Mouse (Mus musculus) induced T-regulatory cell, adult 2 months (primary cell): ENCODE measurements at regions not wholly inside any gene's neighbourhood (a gene's known extent, or its start where the extent isn't known, plus 50 kb on each side); places are given as distances from the start of the nearest gene placed in this dataset.
A peak's percentile ranks its signal among the peaks of the same experiment; 100 is the strongest.

Source experiments
- DNase-seq: peaks from one replicate; pipeline ENCODE4 v3.0.0-alpha.2; 2012; ENCODE audit warnings: low read depth

DNA sequence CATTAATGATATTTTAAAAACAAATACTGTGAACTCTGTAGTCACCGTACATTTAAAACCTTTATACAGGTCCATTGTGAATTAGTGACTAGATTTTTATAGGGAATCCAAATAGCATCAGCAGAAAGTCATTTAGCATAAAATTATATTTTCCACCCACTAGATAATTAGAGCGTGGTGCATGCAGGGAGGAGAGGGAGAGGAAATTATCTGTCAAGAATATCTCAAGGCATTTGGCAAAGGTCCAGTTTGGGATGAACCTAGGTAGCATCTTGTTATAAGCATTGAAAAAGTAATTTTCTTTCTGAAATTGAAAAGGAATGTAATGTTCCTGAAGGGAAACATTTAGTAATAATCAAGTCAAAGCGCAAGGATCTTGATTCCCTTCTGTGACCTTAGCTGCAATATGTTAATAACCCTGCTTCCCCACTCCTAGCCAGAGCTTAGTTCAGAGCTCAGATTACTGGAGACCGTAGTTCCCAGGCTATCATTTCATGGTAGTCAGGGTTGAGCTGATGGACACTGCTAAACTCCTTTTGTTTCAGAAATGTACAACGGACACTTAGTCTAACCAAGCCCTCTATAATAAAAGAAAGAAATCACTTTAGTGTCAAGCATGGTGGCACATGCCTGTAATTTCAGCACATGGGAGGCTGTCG, 200.8 kb upstream of the Slc39a10 start:
- no peak for DNase-seq

DNA sequence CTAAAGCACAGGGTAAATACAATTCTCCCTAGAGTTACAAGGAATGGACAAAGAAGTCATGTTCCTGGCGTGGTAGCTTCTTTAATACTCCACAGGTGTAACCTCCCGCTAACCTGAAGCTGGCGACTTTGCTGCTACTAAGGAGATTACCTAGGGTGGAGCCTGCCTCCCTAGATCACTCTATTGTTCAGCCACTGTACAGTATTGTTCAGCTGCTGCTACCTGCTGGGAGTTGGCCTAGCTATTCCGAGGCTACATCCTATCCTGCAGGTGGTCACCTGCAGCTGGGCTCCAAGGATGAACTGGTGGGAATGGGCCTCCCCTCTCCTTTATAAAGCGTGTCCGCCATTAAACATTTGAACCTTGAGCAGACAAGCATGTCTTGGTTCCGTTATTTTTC, 183.8 kb upstream of the Slc39a10 start:
- DNase-seq = no peak

DNA sequence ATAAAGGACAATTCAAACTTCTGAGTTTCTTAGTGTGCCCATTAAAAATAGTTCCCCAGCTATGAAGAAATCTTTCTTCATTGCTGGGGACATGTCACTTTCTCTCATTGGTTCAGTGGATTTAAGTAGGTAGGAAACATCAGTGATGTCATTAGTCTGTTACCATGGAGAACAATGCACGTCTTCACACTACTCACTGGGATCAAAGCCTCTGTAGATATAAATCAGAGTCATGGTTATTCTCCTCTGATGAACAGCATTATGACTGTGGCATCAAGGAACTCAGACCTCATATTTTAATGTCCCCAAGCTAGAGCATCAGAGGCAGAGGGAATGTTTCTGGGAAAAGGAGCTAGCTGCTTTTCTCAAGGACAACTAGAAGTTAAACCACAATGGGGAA, 165.5 kb upstream of the Slc39a10 start:
- DNase-seq = no peak

DNA sequence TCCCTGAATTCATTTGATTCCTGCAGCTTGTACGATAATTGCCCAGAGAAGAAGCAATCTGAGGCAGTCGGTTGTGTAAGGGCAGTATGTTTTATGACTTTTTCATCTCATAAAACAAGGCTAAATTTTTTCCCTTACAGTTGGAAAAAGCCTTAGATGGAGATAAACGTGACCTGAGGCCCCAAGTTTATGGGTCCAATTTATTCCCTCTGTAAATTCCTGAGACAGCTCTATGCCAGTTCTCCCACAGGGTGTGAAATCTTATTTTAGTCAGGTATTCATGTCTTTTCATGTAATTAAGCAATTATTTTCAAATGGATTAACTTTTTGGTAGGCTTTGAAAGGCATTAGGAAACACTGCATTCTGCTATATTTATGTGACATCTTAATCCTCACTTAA, 164.7 kb upstream of the Slc39a10 start:
- DNase-seq = no peak

DNA sequence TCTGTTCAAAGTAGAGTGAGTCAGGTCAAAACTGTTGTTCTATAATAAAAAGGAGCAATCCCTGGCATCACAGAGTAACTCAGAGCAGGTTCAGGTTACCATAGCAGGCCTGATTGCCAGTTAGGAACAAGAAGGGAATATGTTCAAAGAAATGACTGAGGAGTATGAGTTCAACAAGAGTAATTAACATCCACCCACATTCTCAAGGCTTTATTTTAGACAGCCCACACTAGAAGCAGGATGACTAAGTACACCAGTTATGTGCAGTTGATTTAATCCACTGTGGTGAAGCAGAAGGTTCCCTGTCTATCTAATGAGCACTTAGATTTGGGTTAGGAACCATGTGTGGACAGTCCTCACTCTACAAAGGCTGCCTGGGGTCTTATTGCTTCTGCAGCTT, 158.5 kb upstream of the Slc39a10 start:
- no peak for DNase-seq

DNA sequence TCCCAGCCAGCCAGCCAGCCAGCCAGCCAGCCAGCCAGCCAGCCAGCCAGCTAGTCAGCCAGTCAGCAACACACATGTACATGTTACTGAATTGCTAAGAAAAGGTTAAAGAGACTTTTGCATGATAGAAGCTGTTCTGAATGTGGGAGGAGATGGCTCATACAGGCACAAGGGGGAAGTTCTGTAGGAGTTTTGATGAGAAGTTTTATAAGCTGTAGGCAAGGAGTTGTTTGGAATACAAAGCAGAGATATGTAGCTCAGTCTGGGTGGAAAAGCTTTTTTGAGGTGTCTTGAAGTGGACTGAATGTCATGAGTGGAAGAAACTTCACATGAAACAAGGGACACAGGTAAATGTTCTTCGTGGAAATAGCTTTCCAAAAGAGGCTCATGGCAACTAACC, 157.8 kb upstream of the Slc39a10 start:
- no peak for DNase-seq

DNA sequence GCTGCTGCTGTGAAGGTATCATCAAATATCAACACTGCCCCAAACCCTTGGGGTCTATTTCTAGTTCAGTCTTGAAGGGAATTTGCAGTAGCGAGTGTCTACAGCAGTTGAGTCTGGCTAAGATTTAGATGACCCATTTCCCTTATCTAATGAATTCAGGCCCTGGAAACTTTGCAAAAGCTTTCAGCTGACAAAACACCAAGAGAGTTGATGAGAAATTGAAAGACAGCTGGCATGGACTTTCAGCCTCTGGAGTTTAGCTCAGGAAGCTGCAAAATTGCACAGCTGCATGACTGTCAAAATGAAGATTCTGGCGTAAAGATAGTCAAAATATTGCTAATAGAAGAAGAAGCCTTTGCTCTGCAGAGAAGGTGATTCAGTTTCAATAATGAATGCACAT, 144.9 kb upstream of the Slc39a10 start:
- no peak for DNase-seq

DNA sequence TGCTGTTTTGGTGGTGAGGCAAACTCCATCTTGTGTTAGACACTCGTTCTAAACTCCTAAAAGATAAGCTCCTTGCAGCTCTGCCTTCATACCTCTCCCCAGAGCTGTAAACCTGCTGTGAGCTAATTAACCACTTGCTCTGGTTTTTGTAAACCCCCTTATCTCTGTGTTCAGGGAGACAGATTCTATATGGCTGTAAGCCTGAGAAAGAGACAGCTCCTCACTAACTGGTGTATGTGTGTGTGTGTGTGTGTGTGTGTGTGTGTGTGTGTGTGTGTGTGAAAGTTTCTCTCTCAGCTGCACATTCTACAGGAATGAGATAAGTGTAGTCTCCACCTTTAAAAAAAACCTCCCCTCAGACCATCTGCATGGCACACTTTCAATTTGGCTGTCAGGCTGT, 126.7 kb upstream of the Slc39a10 start:
- no peak for DNase-seq

DNA sequence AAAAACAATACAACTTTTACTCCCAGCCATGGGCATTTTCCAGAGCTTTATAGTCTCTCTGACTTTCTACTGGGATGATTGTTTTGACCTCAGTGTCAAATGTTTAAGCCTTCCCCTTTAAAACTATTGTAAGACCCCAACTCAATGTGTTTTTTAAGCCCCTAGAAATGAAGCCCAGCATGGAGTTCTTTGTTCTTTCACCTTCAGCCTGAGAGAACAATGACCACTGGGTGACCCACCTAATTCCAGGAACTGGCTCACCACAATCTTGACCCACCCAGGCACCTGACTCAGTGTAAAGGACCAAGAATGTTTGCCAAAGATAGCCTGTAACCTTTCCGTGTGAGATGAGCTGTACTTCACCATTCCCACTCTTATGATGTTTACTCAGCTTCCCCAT, 121.9 kb upstream of the Slc39a10 start:
- no peak for DNase-seq

DNA sequence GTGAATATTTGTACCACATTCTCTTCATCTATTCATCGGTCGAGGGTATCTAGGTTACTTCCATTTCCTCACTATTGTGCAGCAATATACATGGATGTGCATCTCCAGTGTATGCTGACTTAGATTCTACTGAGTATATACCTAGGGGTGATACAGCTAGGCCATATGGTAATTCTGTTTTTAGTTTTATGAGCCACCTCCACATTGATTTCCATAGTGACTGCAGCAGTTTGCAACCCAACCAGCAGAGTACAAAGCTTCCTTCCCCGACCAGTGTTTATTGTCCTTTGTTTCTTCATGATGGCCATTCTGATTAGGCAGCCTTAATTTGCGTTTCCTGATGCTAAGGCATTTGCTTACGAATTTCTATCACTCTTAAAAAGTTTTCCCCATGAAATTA, 111.1 kb upstream of the Slc39a10 start:
- DNase-seq = no peak

DNA sequence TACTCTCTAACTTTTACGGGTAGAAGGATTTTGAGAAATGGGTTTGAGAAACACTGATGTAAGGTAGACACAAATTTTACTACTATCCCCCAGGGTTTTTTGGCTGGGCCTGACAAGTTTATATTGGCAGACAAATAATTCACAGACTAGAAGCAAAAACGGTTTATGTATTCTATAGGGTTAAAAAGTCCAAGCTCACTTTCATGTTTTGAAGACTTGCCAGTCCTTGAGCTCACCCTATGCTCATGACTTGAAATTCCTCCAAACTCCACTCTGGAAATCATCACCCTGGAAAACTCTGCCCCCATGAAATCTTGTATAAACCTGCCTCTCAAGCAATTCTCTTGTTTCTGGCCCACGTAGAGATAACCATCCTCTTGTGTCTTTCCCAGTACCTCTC, 106.7 kb upstream of the Slc39a10 start:
- DNase-seq = no peak

DNA sequence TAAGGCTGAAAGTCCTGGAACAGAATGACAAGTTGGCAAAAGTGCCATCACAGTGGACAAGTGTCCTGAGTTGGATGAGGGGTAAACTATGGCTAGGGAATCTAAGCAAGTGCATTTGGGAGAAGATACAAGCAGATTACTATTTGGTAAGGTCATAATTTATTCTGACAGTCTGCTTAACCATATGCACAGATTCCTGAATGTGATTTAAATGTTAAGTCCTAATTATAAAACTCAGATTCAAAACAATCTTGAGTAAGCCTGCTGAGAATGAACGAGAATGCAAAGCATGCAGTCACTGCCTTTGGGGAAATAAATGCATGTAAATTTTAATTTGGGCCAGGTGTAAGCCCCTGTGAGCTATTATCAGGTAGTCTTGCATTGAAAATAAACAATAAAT, 93.3 kb upstream of the Slc39a10 start:
- no peak for DNase-seq

DNA sequence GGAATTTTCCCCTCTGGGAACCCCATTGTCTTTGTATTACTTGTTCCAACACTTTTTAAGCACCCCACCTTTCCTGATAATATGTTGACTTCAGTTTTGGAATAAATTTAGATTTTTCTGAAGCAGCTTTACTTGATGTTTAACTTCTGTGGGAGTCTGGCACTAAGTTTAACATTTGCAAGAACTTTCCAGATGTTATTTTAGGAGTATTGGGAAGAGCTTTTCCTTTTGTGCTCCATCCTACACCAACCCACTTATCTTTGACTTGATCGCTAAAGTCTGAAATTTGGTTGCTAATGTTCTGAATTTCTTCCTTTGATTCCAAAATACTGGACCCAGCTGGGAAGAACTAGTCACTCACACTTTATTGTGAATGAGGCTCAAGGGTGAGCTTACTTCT, 90.4 kb upstream of the Slc39a10 start:
- no peak for DNase-seq

DNA sequence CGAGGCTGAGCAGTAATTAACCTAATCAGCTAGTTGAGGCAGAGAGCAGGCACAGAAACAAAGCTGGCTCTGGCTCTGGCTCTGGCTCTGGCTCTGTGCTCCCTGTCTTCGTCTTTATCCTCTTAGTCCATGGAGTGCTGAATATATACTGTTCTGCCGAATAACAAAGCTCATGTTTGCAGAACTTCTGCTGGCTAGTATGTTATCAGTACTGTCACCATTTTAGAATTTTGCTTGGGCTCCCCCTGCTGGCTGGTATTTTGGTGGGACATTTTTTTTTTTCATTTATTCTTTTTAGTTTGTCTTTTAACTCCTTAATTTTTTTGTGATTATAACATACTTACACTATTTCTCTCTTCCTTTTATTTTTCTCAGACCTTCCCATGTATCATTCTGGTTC, 77.8 kb upstream of the Slc39a10 start:
- DNase-seq = peak; percentile 75

DNA sequence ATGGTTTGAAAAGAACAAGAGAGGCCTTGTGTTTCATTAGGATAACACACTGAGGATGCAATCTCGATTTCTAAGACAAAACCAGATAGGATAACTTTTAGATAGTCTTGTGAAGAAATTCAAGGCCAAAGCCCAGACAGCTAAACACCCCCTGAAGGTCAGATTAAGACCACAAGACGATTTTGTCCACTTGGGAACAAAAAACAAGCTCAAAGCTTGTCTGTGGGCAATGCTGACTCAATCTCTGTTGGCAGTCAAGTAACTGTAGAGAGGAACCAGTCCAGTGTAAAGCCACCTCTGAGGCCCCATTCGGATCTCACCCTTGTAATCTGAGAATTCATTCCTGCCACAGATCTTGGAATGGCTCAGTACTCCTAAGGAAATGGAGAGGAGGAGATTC, 75.7 kb upstream of the Slc39a10 start:
- DNase-seq = no peak

DNA sequence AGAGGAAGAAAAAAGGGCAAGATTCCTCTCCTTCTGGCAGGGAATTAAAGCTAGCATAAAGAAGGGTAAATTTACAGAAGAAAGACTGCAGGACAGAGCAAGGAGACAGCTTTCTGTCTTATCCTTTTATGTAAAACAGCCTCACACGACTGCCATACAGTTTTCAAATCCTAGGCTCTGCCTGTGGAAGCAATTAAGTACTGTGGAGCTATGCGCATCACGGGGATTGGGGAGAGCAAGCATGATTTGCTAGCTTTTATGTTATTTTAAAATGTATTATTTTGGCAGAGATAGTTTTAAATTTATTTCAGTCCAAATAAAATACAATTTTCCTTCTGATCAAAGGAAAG, 74.2 kb upstream of the Slc39a10 start:
- DNase-seq = no peak

DNA sequence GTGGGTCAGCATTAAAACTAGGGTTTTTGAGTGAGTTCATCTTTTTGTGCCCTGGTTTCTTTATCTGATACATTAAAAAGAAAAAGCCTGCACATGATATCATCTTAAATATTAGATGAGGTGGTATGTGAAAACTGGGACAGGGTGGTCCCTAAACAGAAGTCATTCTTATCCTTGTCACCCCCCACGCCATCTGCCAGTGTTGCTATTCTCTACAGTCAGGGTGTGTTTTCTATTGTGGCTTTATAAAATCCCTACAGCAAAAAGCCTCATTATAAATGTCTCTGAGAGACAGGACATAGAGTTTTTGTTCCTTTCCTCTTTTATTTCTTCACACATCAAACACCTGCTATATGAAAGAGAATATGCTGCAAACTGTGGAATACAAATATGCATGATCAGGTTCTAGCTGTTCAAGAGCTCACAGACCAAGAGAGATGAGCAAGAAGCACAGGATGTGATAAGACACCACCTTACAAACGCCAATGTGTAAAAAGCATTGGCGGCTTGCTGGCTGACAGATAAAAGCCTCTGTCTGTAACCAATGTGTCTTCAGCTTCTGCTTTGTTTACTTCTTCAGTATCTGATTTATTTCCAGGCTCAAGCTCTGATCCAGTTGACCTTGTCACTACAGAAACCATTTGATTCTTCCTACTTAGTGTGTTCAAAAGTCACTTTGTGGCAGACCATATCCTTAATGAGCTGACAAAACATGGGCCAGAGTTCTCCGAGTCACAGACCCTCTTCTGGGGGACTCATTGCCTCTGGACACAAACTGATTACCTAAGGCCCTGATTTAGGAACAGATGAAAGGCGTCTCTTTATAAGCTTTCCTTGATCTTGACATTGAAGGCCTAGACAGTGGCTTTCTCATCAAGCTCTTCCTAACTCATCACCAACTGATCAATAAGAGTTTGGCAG, 73.6 kb upstream of the Slc39a10 start:
- no peak for DNase-seq

DNA sequence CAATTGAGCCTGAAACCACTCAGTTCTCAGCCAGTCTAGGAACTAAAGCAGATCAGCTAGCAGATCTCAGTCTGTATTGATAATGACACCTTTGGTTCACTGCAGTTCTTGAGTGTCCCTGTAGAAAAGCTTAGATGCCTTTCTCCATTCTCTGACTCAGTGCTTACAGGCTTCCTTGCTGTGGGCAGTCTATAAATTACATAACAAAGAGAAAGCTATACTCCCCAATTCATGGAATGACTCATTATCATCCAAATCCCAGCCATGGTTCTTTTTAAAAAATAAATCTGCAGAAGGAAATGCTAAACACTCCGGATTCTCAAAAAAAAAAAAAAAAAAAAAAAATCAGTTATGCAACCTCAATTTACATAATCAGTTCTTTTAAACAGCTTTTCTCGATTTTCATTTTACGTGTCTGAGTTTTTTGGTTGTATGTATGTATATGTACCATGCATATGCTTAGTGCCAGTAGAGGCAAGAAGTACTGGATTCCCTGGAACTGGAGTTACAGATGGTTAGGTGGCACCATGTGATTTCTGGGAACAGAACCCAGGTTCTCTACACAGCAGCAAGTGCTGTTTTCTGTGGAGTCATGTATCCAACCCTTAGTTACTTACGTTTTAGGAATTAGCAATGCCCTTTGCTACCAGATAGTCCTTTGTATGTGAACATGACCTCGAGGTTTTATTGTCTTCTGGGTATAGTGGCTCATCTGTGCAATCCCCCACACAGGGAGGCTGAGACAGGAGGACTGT, 71.5 kb upstream of the Slc39a10 start:
- DNase-seq = no peak
